In genomic region chr14:31285728-31286127, GRCm38 (mm10) we compare ENCODE assay signal across 16 mouse cellular contexts. TPM values are rescaled to one million over a fixed set of nuclear protein-coding genes. Genes with fewer than 3 reads are reported as not detected.
DNase-seq lines count a peak whose midpoint lies in the region; TF ChIP-seq lines count a peak whose summit lies in the region.
"Had no signal": no experiment of that assay in that cellular context is flagged by ENCODE, and none has a peak within 500 bp of the region (broad histone marks: within the 10 kb centered on the region; RNA-seq: fewer than 3 reads in every experiment).

No protein-coding gene starts in this region.

- no peak for TF ChIP-seq CTCF in CH12.LX (conservative IDR thresholded peaks at IDR 0.05 in 1 of 2, IDR thresholded peaks at IDR 0.05 in 1 of 2; ENCODE audit: low read depth in 2 of 2, low read length in 2 of 2)

- no peak overlapping the region for H3K4me3 ChIP-seq in CH12.LX (replicated peaks in 1 of 3; ENCODE audit: low read depth in 2 of 3, low read length in 2 of 3, poor library complexity in 1 of 3)

- in situ Hi-C loops in CH12.LX (cut with MboI; ENCODE audit: low pct_ligation_motif_present, low pct_unique_long_range_greater_than_20kb, low sequenced_read_pairs), result no loop called here

- H3K4me1 ChIP-seq in CH12.LX (ENCODE audit: control insufficient read depth in 1 of 2, insufficient read depth in 2 of 2), result peaks cover 12 to 23% of the 10 kb centered on the region in 2 experiments

- H3K9ac ChIP-seq in CH12.LX (ENCODE audit: insufficient read depth, low read depth), result no peak overlapping the region

- TF ChIP-seq EP300 in CH12.LX (IDR thresholded peaks at IDR 0.05; ENCODE audit: low read length), result peak; percentile 67; the same call in 1 of the 2 replicates

- peak; percentile 35 for DNase-seq in CH12.LX (ENCODE audit: extremely low read depth)
- DNase-seq in adrenal gland, adult (ENCODE audit: inconsistent age in 2 of 2, low spot score in 1 of 2), result no peak
- DNase-seq: adrenal gland, adult 2 months; adrenal gland, adult 8-10 months; adrenal gland, postnatal 10 days; adrenal gland, postnatal 14 days; adrenal gland, postnatal 25 days; adrenal gland, postnatal 36 days; B cell, adult 2 months; cerebellum, adult 11 months; cerebellum, adult 11-12 months; cerebellum, adult 18-20 months; cerebellum, adult 2 months; cerebellum, adult 8-10 months; cerebellum, adult 9-10 months had no signal

- H3K27ac ChIP-seq in CH12.LX (ENCODE audit: insufficient read depth, low read depth), result no peak overlapping the region

- dilution Hi-C loops in CH12.LX (cut with MboI; ENCODE audit: extremely low pct_ligation_motif_present, extremely low pct_unique_long_range_greater_than_20kb, low sequenced_read_pairs), result no loop called here

- no peak for TF ChIP-seq POLR2A in CH12.LX (IDR thresholded peaks at IDR 0.05; ENCODE audit: low read depth, low read length)

- peaks cover 20% of the 10 kb centered on the region for H3K27me3 ChIP-seq in CH12.LX (replicated peaks)

- no peaks in the 10 kb centered on the region for H3K9me3 ChIP-seq in CH12.LX (replicated peaks; ENCODE audit: low read length)
- H3K9me3 ChIP-seq: G1E had no signal

- no peaks in the 10 kb centered on the region for H3K36me3 ChIP-seq in CH12.LX (replicated peaks in 1 of 2; ENCODE audit: control insufficient read depth in 1 of 2, insufficient read depth in 1 of 2, low read length in 1 of 2)
- H3K36me3 ChIP-seq: G1E had no signal

- no peak for TF ChIP-seq RAD21 in CH12.LX (IDR thresholded peaks at IDR 0.05; ENCODE audit: low read depth, low read length)

- peak overlapping the region; percentile 73 for H3K4me2 ChIP-seq in CH12.LX (ENCODE audit: insufficient read depth, low read depth, poor library complexity, severe bottlenecking)

- H3K79me2 ChIP-seq in CH12.LX (replicated peaks; ENCODE audit: control insufficient read depth, extremely low read depth, insufficient read depth, poor library complexity, severe bottlenecking), result no peaks in the 10 kb centered on the region

TF ChIP-seq in CH12.LX, 34 proteins besides CTCF, POLR2A, EP300 and RAD21:
- TF ChIP-seq MAFK (IDR thresholded peaks at IDR 0.05; ENCODE audit: insufficient replicate concordance, low read length) (no peak), RCOR1 (conservative IDR thresholded peaks at IDR 0.05; ENCODE audit: low read depth, low read length) (peak; percentile 52; the same call in 1 of the 2 replicates), JUND (conservative IDR thresholded peaks at IDR 0.05; ENCODE audit: low read depth, low read length) (no peak), ETS1 (conservative IDR thresholded peaks at IDR 0.05; ENCODE audit: low read depth, low read length) (peak; percentile 38; the same call in 1 of the 2 replicates), TCF12 (IDR thresholded peaks at IDR 0.05; ENCODE audit: low read depth, low read length) (peak; percentile 85)

RNA-seq across cellular contexts. Expression of gene Bap1, which starts 34.5 kb away (rescaled TPM):
- total RNA-seq in CH12.LX (2012; rRNA removed) (56.6 and 58.0 TPM in 2 replicates), CH12.LX (2014; rRNA removed) (61.8 and 62.0 TPM in 2 replicates)
- polyA plus RNA-seq in CH12.LX (2012; ENCODE audit: insufficient read length, low read depth), result 87.7 and 100 TPM in 2 replicates

RNA-seq across cellular contexts. Expression of gene Phf7, which starts 34.6 kb away (rescaled TPM):
- total RNA-seq in CH12.LX (2012; rRNA removed) (11.1 and 13.9 TPM in 2 replicates), CH12.LX (2014; rRNA removed) (13.5 and 14.3 TPM in 2 replicates)
- 10.0 and 12.5 TPM in 2 replicates for polyA plus RNA-seq in CH12.LX (2012; ENCODE audit: insufficient read length, low read depth)

RNA-seq across cellular contexts. Expression of gene Dnah1, which starts 38.0 kb away (rescaled TPM):
- 0.04 and 0.08 TPM in 2 replicates for total RNA-seq in CH12.LX (2012; rRNA removed)
- 0.04 TPM in 2 replicates for total RNA-seq in CH12.LX (2014; rRNA removed)
- polyA plus RNA-seq in CH12.LX (2012; ENCODE audit: insufficient read length, low read depth), result 0.06 and 0.08 TPM in 2 replicates
- polyA plus RNA-seq: G1E had no signal

RNA-seq across cellular contexts. Expression of gene Capn7, which starts 50.7 kb away (rescaled TPM):
- total RNA-seq in CH12.LX (2012; rRNA removed) (27.9 and 31.4 TPM in 2 replicates), CH12.LX (2014; rRNA removed) (45.0 and 53.7 TPM in 2 replicates)
- 33.3 and 34.8 TPM in 2 replicates for polyA plus RNA-seq in CH12.LX (2012; ENCODE audit: insufficient read length, low read depth)
